Mouse (Mus musculus): ENCODE measurements around the gene Map3k1. TPM values are rescaled to one million over a fixed set of nuclear protein-coding genes. Genes with fewer than 3 reads are reported as not detected.

Map3k1 gene
- 30.0 TPM for polyA plus RNA-seq (2017; shearing (Covaris generic))

GRCm38 (mm10) chr13:111808637-111809465, at the start of gene Map3k1:
Gene Map3k1 (minus strand): TSS chr13:111808993.

Other genes with a start within 250 kb of the Map3k1 start
- not detected for gene Gm10198, start 216.2 kb downstream of the Map3k1 start, polyA plus RNA-seq (2017; shearing (Covaris generic))
- gene Mier3, start 128.0 kb downstream of the Map3k1 start, polyA plus RNA-seq (2017; shearing (Covaris generic)): 11.9 TPM

All from CD4-positive, CD25-positive, alpha-beta regulatory T cell (primary cell).